Mouse (Mus musculus): ENCODE measurements at regions not wholly inside any gene's neighbourhood (a gene's known extent, or its start where the extent isn't known, plus 50 kb on each side); places are given as distances from the start of the nearest gene placed in this dataset.

- TF ChIP-seq EP300 (IDR thresholded peaks at IDR 0.05; ENCODE audit: insufficient read depth, low read depth, low read length) (no peak), CTCF (IDR thresholded peaks at IDR 0.05) (peak; percentile 76), POLR2A (IDR thresholded peaks at IDR 0.05; ENCODE audit: insufficient read depth, low read depth, low read length) (no peak)
- Histone ChIP-seq H3K4me3 (no peak overlapping the region), H3K79me2 (replicated peaks; ENCODE audit: control insufficient read depth, insufficient read depth, low read length) (no peaks in the 10 kb centered on the region), H3K9ac (ENCODE audit: low read depth, low read length) (no peak overlapping the region), H3K27me3 (ENCODE audit: control insufficient read depth, insufficient read depth, low read length) (no peaks in the 10 kb centered on the region; the same call in 1 of the 2 replicates), H3K4me1 (ENCODE audit: control insufficient read depth, insufficient read depth, low read length) (no peaks in the 10 kb centered on the region), H3K36me3 (ENCODE audit: control insufficient read depth, insufficient read depth, low read length) (no peaks in the 10 kb centered on the region), H3K27ac (no peak overlapping the region)
- peak; percentile 32 to 59 for DNase-seq
- 76% methylated on average over 5 of the region's 5 CpGs for WGBS
- intact Hi-C loops (cut with DNase I) = loop anchor here (2.0 kb wide), 2 partner anchors 290 to 530 kb away; no protein-coding TSS in a partner anchor
Measured at GRCm38 (mm10) chr12:77531294-77531693, 293.4 kb downstream of the Fut8 start.

- TF ChIP-seq EP300 (IDR thresholded peaks at IDR 0.05; ENCODE audit: insufficient read depth, low read depth, low read length) (no peak), POLR2A (IDR thresholded peaks at IDR 0.05; ENCODE audit: insufficient read depth, low read depth, low read length) (no peak), CTCF (IDR thresholded peaks at IDR 0.05) (no peak)
- intact Hi-C loops (cut with DNase I) = no loop called here
- H3K27ac ChIP-seq = no peak overlapping the region
- H3K27me3 ChIP-seq (ENCODE audit: control insufficient read depth, insufficient read depth, low read length) = no peaks in the 10 kb centered on the region; the same call in 1 of the 2 replicates
- DNase-seq = no peak
- no peak overlapping the region for H3K4me3 ChIP-seq
- WGBS = 62% methylated on average over 8 of the region's 8 CpGs
- H3K79me2 ChIP-seq (replicated peaks; ENCODE audit: control insufficient read depth, insufficient read depth, low read length) = no peaks in the 10 kb centered on the region
- H3K36me3 ChIP-seq (ENCODE audit: control insufficient read depth, insufficient read depth, low read length) = no peaks in the 10 kb centered on the region
- no peak overlapping the region for H3K9ac ChIP-seq (ENCODE audit: low read depth, low read length)
- H3K4me1 ChIP-seq (ENCODE audit: control insufficient read depth, insufficient read depth, low read length) = no peaks in the 10 kb centered on the region
Measured at GRCm38 (mm10) chr12:77532547-77532946, 294.6 kb downstream of the Fut8 start.

GRCm38 (mm10) chr12:77533606-77534005, 295.7 kb downstream of the Fut8 start:
- intact Hi-C loops (cut with DNase I) = no loop called here
- no peak for DNase-seq
- no peaks in the 10 kb centered on the region for H3K36me3 ChIP-seq (ENCODE audit: control insufficient read depth, insufficient read depth, low read length)
- H3K4me1 ChIP-seq (ENCODE audit: control insufficient read depth, insufficient read depth, low read length) = no peaks in the 10 kb centered on the region
- H3K79me2 ChIP-seq (replicated peaks; ENCODE audit: control insufficient read depth, insufficient read depth, low read length) = no peaks in the 10 kb centered on the region
- WGBS = 75% methylated on average over 2 of the region's 2 CpGs
- H3K9ac ChIP-seq (ENCODE audit: low read depth, low read length) = no peak overlapping the region
- no peaks in the 10 kb centered on the region; the same call in 1 of the 2 replicates for H3K27me3 ChIP-seq (ENCODE audit: control insufficient read depth, insufficient read depth, low read length)
- H3K27ac ChIP-seq = no peak overlapping the region
- no peak for TF ChIP-seq POLR2A (IDR thresholded peaks at IDR 0.05; ENCODE audit: insufficient read depth, low read depth, low read length)
- no peak for TF ChIP-seq CTCF (IDR thresholded peaks at IDR 0.05)
- no peak for TF ChIP-seq EP300 (IDR thresholded peaks at IDR 0.05; ENCODE audit: insufficient read depth, low read depth, low read length)
- no peak overlapping the region for H3K4me3 ChIP-seq

- no peak for DNase-seq
- no peaks in the 10 kb centered on the region for H3K4me1 ChIP-seq (ENCODE audit: control insufficient read depth, insufficient read depth, low read length)
- intact Hi-C loops (cut with DNase I) = no loop called here
- no peaks in the 10 kb centered on the region for H3K36me3 ChIP-seq (ENCODE audit: control insufficient read depth, insufficient read depth, low read length)
- H3K79me2 ChIP-seq (replicated peaks; ENCODE audit: control insufficient read depth, insufficient read depth, low read length) = no peaks in the 10 kb centered on the region
- no peak overlapping the region for H3K9ac ChIP-seq (ENCODE audit: low read depth, low read length)
- H3K4me3 ChIP-seq = no peak overlapping the region
- no peak overlapping the region for H3K27ac ChIP-seq
- WGBS = 46% methylated on average over 3 of the region's 3 CpGs
- H3K27me3 ChIP-seq (ENCODE audit: control insufficient read depth, insufficient read depth, low read length) = no peaks in the 10 kb centered on the region; the same call in 1 of the 2 replicates
- TF ChIP-seq POLR2A (IDR thresholded peaks at IDR 0.05; ENCODE audit: insufficient read depth, low read depth, low read length) = no peak
- TF ChIP-seq CTCF (IDR thresholded peaks at IDR 0.05) = no peak
- no peak for TF ChIP-seq EP300 (IDR thresholded peaks at IDR 0.05; ENCODE audit: insufficient read depth, low read depth, low read length)
Measured at GRCm38 (mm10) chr12:77534079-77534478, 296.2 kb downstream of the Fut8 start.

- Histone ChIP-seq H3K27me3 (ENCODE audit: control insufficient read depth, insufficient read depth, low read length) (no peaks in the 10 kb centered on the region; the same call in 1 of the 2 replicates), H3K4me3 (no peak overlapping the region), H3K9ac (ENCODE audit: low read depth, low read length) (no peak overlapping the region), H3K79me2 (replicated peaks; ENCODE audit: control insufficient read depth, insufficient read depth, low read length) (no peaks in the 10 kb centered on the region), H3K36me3 (ENCODE audit: control insufficient read depth, insufficient read depth, low read length) (no peaks in the 10 kb centered on the region), H3K4me1 (ENCODE audit: control insufficient read depth, insufficient read depth, low read length) (no peaks in the 10 kb centered on the region), H3K27ac (no peak overlapping the region)
- no peak for DNase-seq
- intact Hi-C loops (cut with DNase I) = no loop called here
- 64% methylated on average over 3 of the region's 3 CpGs for WGBS
- no peak for TF ChIP-seq EP300 (IDR thresholded peaks at IDR 0.05; ENCODE audit: insufficient read depth, low read depth, low read length)
- TF ChIP-seq POLR2A (IDR thresholded peaks at IDR 0.05; ENCODE audit: insufficient read depth, low read depth, low read length) = no peak
- no peak for TF ChIP-seq CTCF (IDR thresholded peaks at IDR 0.05)
Measured at GRCm38 (mm10) chr12:77535147-77535546, 297.2 kb downstream of the Fut8 start.

GRCm38 (mm10) chr12:77537139-77537848, 299.4 kb downstream of the Fut8 start:
- WGBS = 67% methylated on average over 8 of the region's 8 CpGs
- intact Hi-C loops (cut with DNase I) = no loop called here
- peak in 1 of 2 experiments; percentile 18 for DNase-seq
- no peak overlapping the region for H3K9ac ChIP-seq (ENCODE audit: low read depth, low read length)
- H3K27ac ChIP-seq = no peak overlapping the region
- TF ChIP-seq EP300 (IDR thresholded peaks at IDR 0.05; ENCODE audit: insufficient read depth, low read depth, low read length) = no peak
- TF ChIP-seq CTCF (IDR thresholded peaks at IDR 0.05) = no peak
- no peak for TF ChIP-seq POLR2A (IDR thresholded peaks at IDR 0.05; ENCODE audit: insufficient read depth, low read depth, low read length)
- no peaks in the 10 kb centered on the region; the same call in 1 of the 2 replicates for H3K27me3 ChIP-seq (ENCODE audit: control insufficient read depth, insufficient read depth, low read length)
- no peaks in the 10 kb centered on the region for H3K36me3 ChIP-seq (ENCODE audit: control insufficient read depth, insufficient read depth, low read length)
- no peaks in the 10 kb centered on the region for H3K4me1 ChIP-seq (ENCODE audit: control insufficient read depth, insufficient read depth, low read length)
- no peaks in the 10 kb centered on the region for H3K79me2 ChIP-seq (replicated peaks; ENCODE audit: control insufficient read depth, insufficient read depth, low read length)
- H3K4me3 ChIP-seq = no peak overlapping the region

All from heart, adult 2 months (tissue).